In the genomic region with DNA sequence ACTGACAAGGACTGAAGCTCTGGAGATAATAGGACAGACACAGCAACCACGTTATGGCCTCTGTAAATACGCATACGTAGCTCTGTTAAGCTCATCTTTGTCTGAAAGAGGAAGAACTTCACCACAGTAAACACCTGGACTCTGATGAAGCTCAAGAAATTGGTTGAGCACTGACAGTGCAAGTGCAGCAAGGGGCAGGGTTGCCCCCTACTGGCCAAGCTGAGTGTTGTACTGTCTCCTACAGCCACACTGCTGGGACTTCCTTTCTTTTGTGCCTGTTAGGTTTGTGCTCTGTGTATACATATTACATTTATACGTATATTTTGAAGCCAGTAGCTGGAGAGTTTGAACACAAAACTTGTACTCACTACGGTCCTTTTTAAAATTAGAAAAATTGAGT, we compare ENCODE assay signal across 9 mouse cellular contexts. TPM values are rescaled to one million over a fixed set of nuclear protein-coding genes. Genes with fewer than 3 reads are reported as not detected.
DNase-seq lines count a peak whose midpoint lies in the region; ATAC-seq and TF ChIP-seq lines count a peak whose summit lies in the region.
"Had no signal": no experiment of that assay in that cellular context is flagged by ENCODE, and none has a peak within 500 bp of the region (broad histone marks: within the 10 kb centered on the region; RNA-seq: fewer than 3 reads in every experiment).

No protein-coding gene starts in this region.

- DNase-seq in heart, postnatal 0 days (ENCODE audit: low spot score), result no peak
- DNase-seq in spleen, adult 18-20 months, result peak; percentile 11 to 28
- DNase-seq in spleen, adult 12 weeks (ENCODE audit: low spot score), result no peak
- DNase-seq in adrenal gland, postnatal 25 days, result peak; percentile 43
- DNase-seq in left cerebral cortex, postnatal 4 days, result peak; percentile 13

- H3K27me3 ChIP-seq in heart, postnatal 0 days (ENCODE audit: control insufficient read depth, insufficient read depth, low read length), result no peaks in the 10 kb centered on the region
- no peaks in the 10 kb centered on the region for H3K27me3 ChIP-seq in heart, embryonic 12.5 days (replicated peaks)
- no peaks in the 10 kb centered on the region for H3K27me3 ChIP-seq in forebrain, embryonic 13.5 days
- H3K27me3 ChIP-seq: embryonic facial prominence, embryonic 13.5 days had no signal

- H3K4me2 ChIP-seq in heart, postnatal 0 days (ENCODE audit: low read depth, low read length), result no peak overlapping the region
- no peak overlapping the region for H3K4me2 ChIP-seq in heart, embryonic 12.5 days
- H3K4me2 ChIP-seq in forebrain, embryonic 13.5 days, result no peak overlapping the region
- H3K4me2 ChIP-seq: embryonic facial prominence, embryonic 13.5 days had no signal

- H3K9me3 ChIP-seq in heart, postnatal 0 days (replicated peaks; ENCODE audit: control insufficient read depth, low read length), result no peaks in the 10 kb centered on the region
- no peaks in the 10 kb centered on the region; the same call in 1 of the 2 replicates for H3K9me3 ChIP-seq in heart, embryonic 12.5 days (replicated peaks)
- H3K9me3 ChIP-seq in forebrain, embryonic 13.5 days (replicated peaks), result no peaks in the 10 kb centered on the region
- H3K9me3 ChIP-seq: embryonic facial prominence, embryonic 13.5 days had no signal

- TF ChIP-seq EP300 in heart, postnatal 0 days (IDR thresholded peaks at IDR 0.05; ENCODE audit: low read depth), result no peak

- no peak overlapping the region for H3K27ac ChIP-seq in heart, postnatal 0 days (ENCODE audit: low read depth)
- no peak overlapping the region for H3K27ac ChIP-seq in heart, embryonic 12.5 days (ENCODE audit: poor library complexity, severe bottlenecking)
- no peak overlapping the region for H3K27ac ChIP-seq in forebrain, embryonic 13.5 days
- H3K27ac ChIP-seq: embryonic facial prominence, embryonic 13.5 days had no signal

- H3K4me3 ChIP-seq in heart, postnatal 0 days (ENCODE audit: low read depth, low read length), result no peak overlapping the region
- H3K4me3 ChIP-seq in heart, embryonic 12.5 days, result no peak overlapping the region
- no peak overlapping the region for H3K4me3 ChIP-seq in forebrain, embryonic 13.5 days
- H3K4me3 ChIP-seq: embryonic facial prominence, embryonic 13.5 days had no signal

- no peak for ATAC-seq in heart, postnatal 0 days (ENCODE audit: insufficient read depth, low read depth)
- no peak for ATAC-seq in heart, embryonic 12.5 days (ENCODE audit: insufficient number of reproducible peaks, low FRiP score)
- no peak for ATAC-seq in megakaryocyte-erythroid progenitor cell, adult 5-6 weeks (replicated peaks; ENCODE audit: low FRiP score, low TSS enrichment, poor library complexity, severe bottlenecking)
- ATAC-seq in forebrain, embryonic 13.5 days, result no peak

- WGBS in heart, postnatal 0 days, result 37% methylated on average over 5 of the region's 5 CpGs
- 39% methylated on average over 5 of the region's 5 CpGs for WGBS in heart, embryonic 12.5 days
- WGBS in forebrain, embryonic 13.5 days, result 50% methylated on average over 5 of the region's 5 CpGs

- H3K4me1 ChIP-seq in heart, postnatal 0 days (ENCODE audit: control insufficient read depth, insufficient read depth), result no peaks in the 10 kb centered on the region
- H3K4me1 ChIP-seq in heart, embryonic 12.5 days (replicated peaks), result no peaks in the 10 kb centered on the region
- no peaks in the 10 kb centered on the region for H3K4me1 ChIP-seq in forebrain, embryonic 13.5 days
- H3K4me1 ChIP-seq: embryonic facial prominence, embryonic 13.5 days had no signal

- H3K36me3 ChIP-seq in heart, postnatal 0 days (replicated peaks; ENCODE audit: control insufficient read depth, insufficient read depth, low read length), result no peaks in the 10 kb centered on the region
- no peaks in the 10 kb centered on the region for H3K36me3 ChIP-seq in heart, embryonic 12.5 days
- no peaks in the 10 kb centered on the region for H3K36me3 ChIP-seq in forebrain, embryonic 13.5 days (ENCODE audit: poor library complexity, severe bottlenecking)
- H3K36me3 ChIP-seq: embryonic facial prominence, embryonic 13.5 days had no signal

- peak; percentile 40 for TF ChIP-seq CTCF in heart, postnatal 0 days (IDR thresholded peaks at IDR 0.05; ENCODE audit: low read depth)

- intact Hi-C loops in left cerebral cortex, postnatal 4 days (cut with DNase I), result no loop called here

- no peak overlapping the region for H3K9ac ChIP-seq in heart, postnatal 0 days (replicated peaks; ENCODE audit: low read depth, low read length)
- no peak overlapping the region for H3K9ac ChIP-seq in heart, embryonic 12.5 days
- H3K9ac ChIP-seq in forebrain, embryonic 13.5 days, result no peak overlapping the region
- H3K9ac ChIP-seq: embryonic facial prominence, embryonic 13.5 days had no signal

RNA-seq across cellular contexts. Expression of a gene that starts 26.6 kb away (rescaled TPM):
- not detected in 2 replicates for total RNA-seq in heart, postnatal 0 days (2014; rRNA removed; ENCODE audit: low replicate concordance)
- polyA plus RNA-seq in heart, postnatal 0 days (2015; fragmentation: Nextera tagmentation; extraction: Ambion mirVana), result not detected in 2 replicates
- polyA plus RNA-seq in heart, embryonic 12.5 days (2016; fragmentation: Nextera tagmentation; extraction: Ambion mirVana), result not detected in 2 replicates
- total RNA-seq in adrenal gland, postnatal 25 days (2021), result not detected in 2 replicates
- not detected for total RNA-seq in left cerebral cortex, postnatal 4 days (2021)
- total RNA-seq in megakaryocyte-erythroid progenitor cell, adult 5-6 weeks (2014; fragmentation: Nextera tagmentation), result not detected in 2 replicates
- not detected in 2 replicates for total RNA-seq in megakaryocyte-erythroid progenitor cell, adult 5-6 weeks (2017)
- polyA plus RNA-seq in forebrain, embryonic 13.5 days (2015; fragmentation: Nextera tagmentation; extraction: Ambion mirVana), result not detected in 2 replicates
- polyA plus RNA-seq: embryonic facial prominence, embryonic 13.5 days had no signal

RNA-seq across cellular contexts. Expression of a gene that starts 53.6 kb away (rescaled TPM):
- total RNA-seq in heart, postnatal 0 days (2014; rRNA removed; ENCODE audit: low replicate concordance), result 4.5 and 9.5 TPM in 2 replicates
- polyA plus RNA-seq in heart, postnatal 0 days (2015; fragmentation: Nextera tagmentation; extraction: Ambion mirVana), result 2.8 TPM in 2 replicates
- polyA plus RNA-seq in heart, embryonic 12.5 days (2016; fragmentation: Nextera tagmentation; extraction: Ambion mirVana), result 8.9 and 9.7 TPM in 2 replicates
- total RNA-seq in adrenal gland, postnatal 25 days (2021), result 3.8 and 5.2 TPM in 2 replicates
- 10 to 100 TPM; 24.7 to 24.8 TPM for total RNA-seq in left cerebral cortex, postnatal 4 days (2021)
- total RNA-seq in megakaryocyte-erythroid progenitor cell, adult 5-6 weeks (2014; fragmentation: Nextera tagmentation), result not detected in 2 replicates
- not detected in 2 replicates for total RNA-seq in megakaryocyte-erythroid progenitor cell, adult 5-6 weeks (2017)
- polyA plus RNA-seq in forebrain, embryonic 13.5 days (2015; fragmentation: Nextera tagmentation; extraction: Ambion mirVana), result 19.8 and 20.5 TPM in 2 replicates

Comparison
In these comparisons a context has a peak if more than half of its experiments do, and no peak if none do; other contexts are left out.
1. DNase-seq: peak in spleen, adult 18-20 months (2 of 2), adrenal gland, postnatal 25 days (single experiment) and left cerebral cortex, postnatal 4 days (single experiment); none in heart, postnatal 0 days (single experiment) and spleen, adult 12 weeks (single experiment).